Mouse (Mus musculus) neural tube, embryonic 13.5 days (tissue): ENCODE measurements around the gene AU040320. TPM values are rescaled to one million over a fixed set of nuclear protein-coding genes. Genes with fewer than 3 reads are reported as not detected.
A peak's percentile ranks its signal among the peaks of the same experiment; 100 is the strongest.

Experiments used
- ATAC-seq: fragments of 200-750 bp; cut with Nextera tagmentation; 2 replicates; pipeline ENCODE4 v1.8.0; 2017; ENCODE audit warnings: low read depth, mild to moderate bottlenecking, moderate TSS enrichment, moderate library complexity
- H3K27ac ChIP-seq: fragments of 300-500 bp; sonication (generic); replicated peaks from 2 replicates; pipeline ENCODE4 v1.5.1; 2015; ENCODE audit warnings: moderate library complexity, mild to moderate bottlenecking, inconsistent platforms
- H3K27me3 ChIP-seq: fragments of 300-500 bp; sonication (generic); 2 replicates; pipeline ENCODE4 v1.6.1; 2015; ENCODE audit warnings: mild to moderate bottlenecking, inconsistent platforms
- H3K36me3 ChIP-seq: fragments of 300-500 bp; sonication (generic); 2 replicates; pipeline ENCODE4 v1.6.1; 2015; ENCODE audit warnings: mild to moderate bottlenecking, inconsistent platforms
- H3K4me1 ChIP-seq: fragments of 300-500 bp; sonication (generic); replicated peaks from 2 replicates; pipeline ENCODE4 v1.6.1; 2015; ENCODE audit warnings: inconsistent platforms
- H3K4me2 ChIP-seq: fragments of 300-500 bp; sonication (generic); 2 replicates; pipeline ENCODE4 v1.6.1; 2015; ENCODE audit warnings: inconsistent platforms, mild to moderate bottlenecking, moderate library complexity
- H3K4me3 ChIP-seq: fragments of 300-500 bp; sonication (generic); 2 replicates; pipeline ENCODE4 v1.5.1; 2015; ENCODE audit warnings: mild to moderate bottlenecking, inconsistent platforms
- H3K9ac ChIP-seq: fragments of 300-500 bp; sonication (generic); 2 replicates; pipeline ENCODE4 v1.6.1; 2015; ENCODE audit warnings: moderate library complexity, mild to moderate bottlenecking, inconsistent platforms
- H3K9me3 ChIP-seq: fragments of 300-500 bp; sonication (generic); 2 replicates; pipeline ENCODE4 v1.6.1; 2016; ENCODE audit warnings: inconsistent platforms
- WGBS: fragments of 180-500 bp; shearing (Covaris S2); methylation state at CpG from one replicate; pipeline ENCODE4 v1.1.7; 2015; 5-methylcytosine and 5-hydroxymethylcytosine counted together
- polyA plus RNA-seq: library from polyadenylated mRNA; unstranded; fragments of >200 nt; fragmentation: Nextera tagmentation; extraction: Ambion mirVana; gene quantifications from 2 replicates; pipeline ENCODE4 v1.2.1, GENCODE M21; 2015

Gene AU040320
- polyA plus RNA-seq, 1 experiment from 2014 or later = 38.3 TPM

DNA sequence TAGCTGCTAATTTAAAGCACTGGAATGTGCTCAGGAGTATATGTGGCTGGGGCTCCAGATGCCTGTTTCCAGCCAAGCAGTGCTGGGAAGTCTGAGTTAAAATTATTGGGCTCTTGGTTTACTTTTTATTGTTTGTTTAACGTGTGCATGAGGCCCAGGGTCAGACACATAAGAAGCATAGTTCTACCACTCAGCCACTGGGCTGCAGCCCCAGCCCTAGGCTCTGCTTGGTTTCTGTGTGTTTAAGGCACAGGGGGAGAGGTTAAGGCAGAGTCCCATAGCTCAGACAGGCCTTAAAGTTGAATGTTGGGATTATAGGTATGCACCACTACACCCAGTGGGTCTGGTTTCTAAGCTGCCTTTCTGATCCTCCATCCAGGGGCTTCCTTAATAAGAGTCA lies 21.8 kb downstream of the AU040320 start:
- Histone ChIP-seq H3K4me1 (peaks cover 27% of the 10 kb centered on the region), H3K27ac (no peak overlapping the region), H3K4me2 (no peak overlapping the region), H3K9ac (no peak overlapping the region), H3K9me3 (no peaks in the 10 kb centered on the region), H3K36me3 (peaks cover 6% of the 10 kb centered on the region), H3K27me3 (no peaks in the 10 kb centered on the region), H3K4me3 (no peak overlapping the region)
- no peak for ATAC-seq
- WGBS = 81% methylated on average over 1 of the region's 1 CpGs

- Histone ChIP-seq H3K27ac (peak overlapping the region; percentile 85), H3K36me3 (no peaks in the 10 kb centered on the region), H3K27me3 (no peaks in the 10 kb centered on the region), H3K9me3 (no peaks in the 10 kb centered on the region), H3K4me2 (peak overlapping the region; percentile 43), H3K4me1 (peaks cover 47% of the 10 kb centered on the region), H3K9ac (peak overlapping the region; percentile 50), H3K4me3 (no peak overlapping the region)
- 17% methylated on average over 8 of the region's 8 CpGs for WGBS
- peak; percentile 50 for ATAC-seq
Observed at GRCm38 (mm10) chr4:126779148-126779581, 25.8 kb downstream of the AU040320 start.

GRCm38 (mm10) chr4:126779826-126780775 lies 26.8 kb downstream of the AU040320 start:
- no peaks in the 10 kb centered on the region for H3K9me3 ChIP-seq
- 18% methylated on average over 12 of the region's 12 CpGs for WGBS
- H3K4me1 ChIP-seq = peaks cover 47% of the 10 kb centered on the region
- H3K4me3 ChIP-seq = peak overlapping the region; percentile 8; the same call in 1 of the 2 replicates
- H3K36me3 ChIP-seq = no peaks in the 10 kb centered on the region
- peak overlapping the region; percentile 85 for H3K27ac ChIP-seq
- H3K9ac ChIP-seq = peak overlapping the region; percentile 50
- H3K4me2 ChIP-seq = peak overlapping the region; percentile 43
- ATAC-seq = no peak
- H3K27me3 ChIP-seq = no peaks in the 10 kb centered on the region

DNA sequence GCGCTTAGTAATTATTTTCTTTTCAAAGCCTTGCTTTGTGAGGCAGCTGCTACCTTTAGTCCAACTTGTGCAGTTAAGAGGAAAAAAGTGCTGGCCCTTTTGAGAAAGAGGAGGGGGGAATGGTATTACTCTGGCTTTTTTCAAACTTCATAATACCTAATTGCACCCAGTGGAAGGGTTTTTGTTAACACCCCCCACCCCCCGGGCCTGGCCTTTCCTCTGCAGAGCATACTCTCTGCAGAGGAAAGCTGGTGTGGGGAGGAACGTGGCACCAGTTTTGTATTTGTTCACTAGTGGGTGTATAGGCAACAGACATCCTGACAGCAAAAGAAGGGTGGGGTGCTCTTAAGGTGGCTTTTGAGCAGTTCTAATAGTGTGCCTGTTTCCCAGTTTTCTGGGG lies 28.5 kb downstream of the AU040320 start:
- Histone ChIP-seq H3K36me3 (no peaks in the 10 kb centered on the region), H3K27me3 (no peaks in the 10 kb centered on the region), H3K4me2 (no peak overlapping the region), H3K4me1 (peaks cover 46% of the 10 kb centered on the region), H3K27ac (no peak overlapping the region), H3K9ac (no peak overlapping the region), H3K9me3 (no peaks in the 10 kb centered on the region), H3K4me3 (no peak overlapping the region)
- 40% methylated on average over 3 of the region's 3 CpGs for WGBS
- ATAC-seq = no peak

- 89% methylated on average over 8 of the region's 8 CpGs for WGBS
- no peak overlapping the region for H3K27ac ChIP-seq
- H3K9me3 ChIP-seq = no peaks in the 10 kb centered on the region
- no peak overlapping the region for H3K4me3 ChIP-seq
- no peaks in the 10 kb centered on the region for H3K27me3 ChIP-seq
- no peak overlapping the region for H3K4me2 ChIP-seq
- ATAC-seq = no peak
- no peaks in the 10 kb centered on the region for H3K36me3 ChIP-seq
- H3K4me1 ChIP-seq = peaks cover 40% of the 10 kb centered on the region
- no peak overlapping the region for H3K9ac ChIP-seq
Observed at GRCm38 (mm10) chr4:126782512-126782911, 29.2 kb downstream of the AU040320 start.

GRCm38 (mm10) chr4:126782996-126783395 lies 29.7 kb downstream of the AU040320 start:
- ATAC-seq = no peak
- no peak overlapping the region for H3K9ac ChIP-seq
- no peak overlapping the region for H3K4me3 ChIP-seq
- H3K4me1 ChIP-seq = peaks cover 37% of the 10 kb centered on the region
- no peak overlapping the region for H3K27ac ChIP-seq
- H3K9me3 ChIP-seq = no peaks in the 10 kb centered on the region
- H3K27me3 ChIP-seq = no peaks in the 10 kb centered on the region
- WGBS = 79% methylated on average over 8 of the region's 8 CpGs
- no peak overlapping the region for H3K4me2 ChIP-seq
- no peaks in the 10 kb centered on the region for H3K36me3 ChIP-seq

DNA sequence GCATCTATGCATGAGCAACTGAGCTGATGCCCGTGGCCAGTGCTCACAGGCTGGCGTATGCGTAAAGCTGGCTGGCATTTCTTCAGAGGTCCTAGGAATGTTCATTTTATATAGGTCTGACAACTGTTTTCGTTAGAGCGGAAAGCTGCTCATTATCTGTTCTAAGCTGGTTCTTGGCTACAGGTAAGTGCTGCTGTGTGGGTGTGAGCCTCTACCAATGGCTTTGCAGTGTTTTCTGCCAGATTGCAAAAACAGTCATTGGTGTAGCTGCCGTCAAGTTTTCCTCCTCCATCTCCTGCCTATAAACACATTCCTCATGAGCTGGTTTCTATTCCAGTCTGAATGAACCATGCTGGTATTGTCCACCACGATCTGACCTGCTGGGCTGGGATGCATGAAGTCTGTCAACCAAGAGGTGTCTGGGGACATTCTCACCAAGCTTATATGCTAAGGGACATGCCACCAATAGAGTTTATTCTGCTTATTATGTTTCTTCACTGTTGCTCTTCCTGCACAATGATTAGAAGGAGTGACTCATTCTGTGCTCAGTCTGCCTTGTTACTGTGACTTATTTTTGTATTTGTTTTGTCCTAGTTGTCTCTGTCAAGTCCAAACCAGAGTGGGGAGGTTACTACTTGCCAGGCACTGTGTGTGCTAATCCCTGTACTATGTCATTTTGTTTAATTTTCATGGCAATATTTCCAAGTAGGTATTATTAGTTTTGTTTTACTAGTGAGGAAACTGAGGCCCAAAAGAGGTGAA lies 39.2 kb downstream of the AU040320 start:
- Histone ChIP-seq H3K9ac (no peak overlapping the region), H3K4me1 (no peaks in the 10 kb centered on the region), H3K36me3 (peaks cover 46% of the 10 kb centered on the region), H3K4me2 (no peak overlapping the region), H3K27me3 (no peaks in the 10 kb centered on the region), H3K4me3 (no peak overlapping the region), H3K9me3 (no peaks in the 10 kb centered on the region; the same call in 1 of the 2 replicates), H3K27ac (no peak overlapping the region)
- ATAC-seq = no peak
- WGBS = 95% methylated on average over 7 of the region's 7 CpGs

- WGBS = 90% methylated on average over 8 of the region's 8 CpGs
- no peak overlapping the region for H3K4me3 ChIP-seq
- H3K27ac ChIP-seq = no peak overlapping the region
- H3K9ac ChIP-seq = no peak overlapping the region
- H3K27me3 ChIP-seq = no peaks in the 10 kb centered on the region
- H3K36me3 ChIP-seq = peaks cover 3% of the 10 kb centered on the region; the same call in 1 of the 2 replicates
- H3K4me2 ChIP-seq = no peak overlapping the region
- no peak for ATAC-seq
- no peaks in the 10 kb centered on the region for H3K9me3 ChIP-seq
- H3K4me1 ChIP-seq = peaks cover 11% of the 10 kb centered on the region
Observed at GRCm38 (mm10) chr4:126802174-126802573, 48.8 kb downstream of the AU040320 start.

GRCm38 (mm10) chr4:126803268-126803873 lies 50.0 kb downstream of the AU040320 start:
- H3K9ac ChIP-seq = no peak overlapping the region
- H3K27me3 ChIP-seq = no peaks in the 10 kb centered on the region
- no peak for ATAC-seq
- no peak overlapping the region for H3K4me2 ChIP-seq
- no peaks in the 10 kb centered on the region for H3K9me3 ChIP-seq
- H3K27ac ChIP-seq = 0 out of 2 replicates have a peak overlapping the region, but pooled peaks have one; percentile 38
- H3K4me1 ChIP-seq = peaks cover 11% of the 10 kb centered on the region
- H3K36me3 ChIP-seq = peaks cover 3% of the 10 kb centered on the region; the same call in 1 of the 2 replicates
- WGBS = 32% methylated on average over 8 of the region's 8 CpGs
- no peak overlapping the region for H3K4me3 ChIP-seq

DNA sequence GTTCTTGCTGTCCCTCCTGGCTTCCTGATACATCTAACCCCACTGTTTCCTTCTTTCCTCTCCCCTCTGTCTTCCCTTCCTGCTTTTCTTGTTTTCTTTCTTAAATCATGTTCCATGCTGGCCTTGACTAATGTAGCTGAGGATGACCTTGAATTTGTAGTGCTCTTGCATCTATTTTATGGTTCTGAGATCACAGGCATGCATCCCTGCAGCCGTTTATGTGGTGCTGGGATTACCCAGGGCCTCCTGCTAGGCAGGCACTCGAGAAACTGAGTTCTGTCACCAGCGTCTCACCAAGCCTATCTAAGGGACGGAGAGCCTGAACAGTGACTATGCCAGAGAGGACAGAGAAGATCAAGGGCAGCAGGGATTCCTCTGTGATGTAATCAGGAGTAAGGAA lies 52.4 kb downstream of the AU040320 start:
- no peak overlapping the region for H3K9ac ChIP-seq
- H3K4me3 ChIP-seq = no peak overlapping the region
- peaks cover 10% of the 10 kb centered on the region; the same call in 1 of the 2 replicates for H3K36me3 ChIP-seq
- WGBS = 59% methylated on average over 4 of the region's 4 CpGs
- H3K27me3 ChIP-seq = no peaks in the 10 kb centered on the region
- no peak overlapping the region for H3K27ac ChIP-seq
- H3K4me2 ChIP-seq = no peak overlapping the region
- no peaks in the 10 kb centered on the region for H3K9me3 ChIP-seq
- peaks cover 11% of the 10 kb centered on the region for H3K4me1 ChIP-seq
- ATAC-seq = no peak

- no peaks in the 10 kb centered on the region for H3K27me3 ChIP-seq
- H3K4me1 ChIP-seq = peaks cover 11% of the 10 kb centered on the region
- ATAC-seq = no peak
- WGBS = 94% methylated on average over 7 of the region's 7 CpGs
- H3K36me3 ChIP-seq = peaks cover 14% of the 10 kb centered on the region; the same call in 1 of the 2 replicates
- no peak overlapping the region for H3K4me3 ChIP-seq
- H3K4me2 ChIP-seq = no peak overlapping the region
- H3K27ac ChIP-seq = no peak overlapping the region
- H3K9ac ChIP-seq = no peak overlapping the region
- no peaks in the 10 kb centered on the region for H3K9me3 ChIP-seq
Observed at GRCm38 (mm10) chr4:126806692-126807427, 53.5 kb downstream of the AU040320 start.
